Mouse (Mus musculus) cerebellum, adult 2 months (tissue): ENCODE results near the gene Podxl. TPM values are rescaled to one million over a fixed set of nuclear protein-coding genes. Genes with fewer than 3 reads are reported as not detected.

Source experiments
- DNase-seq, 2 experiments: peaks; one replicate each; pipeline ENCODE4 v3.0.0; 2021
- H3K27ac ChIP-seq: fragments of 200-500 bp; 2 replicates; pipeline ENCODE4 v1.5.1; 2012; ENCODE audit warnings: low read length, control low read depth, inconsistent platforms; ENCODE audit not compliant: insufficient read depth
- H3K27me3 ChIP-seq: fragments of 200-500 bp; 2 replicates; pipeline ENCODE4 v1.6.1; 2012; ENCODE audit warnings: inconsistent platforms, mild to moderate bottlenecking, low read length, moderate library complexity; ENCODE audit not compliant: control insufficient read depth, insufficient read depth
- H3K4me1 ChIP-seq: fragments of 200-500 bp; 2 replicates; pipeline ENCODE4 v1.6.1; 2011; ENCODE audit warnings: low read length; ENCODE audit not compliant: control insufficient read depth, insufficient read depth
- H3K4me3 ChIP-seq: fragments of 200-500 bp; replicated peaks from 2 replicates; pipeline ENCODE3; 2011; ENCODE audit warnings: mild to moderate bottlenecking, low read depth, low read length, control low read depth; ENCODE audit not compliant: insufficient read depth
- CTCF ChIP-seq: fragments of 200-500 bp; IDR thresholded peaks from 2 replicates; pipeline ENCODE4 v1.5.1; 2011; ENCODE audit warnings: low read depth, mild to moderate bottlenecking, control low read depth, low read length, moderate library complexity, borderline replicate concordance; ENCODE audit not compliant: insufficient read depth
- POLR2A ChIP-seq: fragments of 200-500 bp; IDR thresholded peaks from 2 replicates; pipeline ENCODE4 v1.6.1; 2011; ENCODE audit warnings: low read length, control low read depth, borderline replicate concordance; ENCODE audit not compliant: insufficient read depth
- WGBS: fragments of 180-500 bp; shearing (Covaris S2); methylation state at CpG from one replicate; pipeline ENCODE4 v1.1.7; 2018; 5-methylcytosine and 5-hydroxymethylcytosine counted together
- polyA plus RNA-seq: library from polyadenylated mRNA; depleted of rRNA; stranded (reverse); fragments of >200 nt; gene quantifications from 2 replicates; pipeline ENCODE4 v1.2.3, GENCODE M21; 2012

The Podxl gene
- polyA plus RNA-seq, 1 experiment = 16.5 TPM

- no peak for DNase-seq
- Histone ChIP-seq H3K4me3 (no peak overlapping the region), H3K4me1 (no peaks in the 10 kb centered on the region), H3K27ac (no peak overlapping the region), H3K27me3 (no peaks in the 10 kb centered on the region)
- TF ChIP-seq POLR2A (no peak), CTCF (no peak)
These were observed 63.1 kb downstream of the Podxl start for GRCm38 (mm10) chr6:31500691-31501090.

- no peak overlapping the region for H3K27ac ChIP-seq
- H3K4me3 ChIP-seq = no peak overlapping the region
- DNase-seq = no peak
- 91% methylated on average over 2 of the region's 2 CpGs for WGBS
- TF ChIP-seq CTCF (no peak), POLR2A (no peak)
- H3K4me1 ChIP-seq = no peaks in the 10 kb centered on the region
- H3K27me3 ChIP-seq = no peaks in the 10 kb centered on the region
These were observed 63.5 kb downstream of the Podxl start for GRCm38 (mm10) chr6:31500260-31500659.

- no peak overlapping the region for H3K4me3 ChIP-seq
- WGBS = 77% methylated on average over 10 of the region's 10 CpGs
- no peaks in the 10 kb centered on the region for H3K4me1 ChIP-seq
- no peak for DNase-seq
- H3K27me3 ChIP-seq = no peaks in the 10 kb centered on the region
- no peak overlapping the region for H3K27ac ChIP-seq
- TF ChIP-seq POLR2A (no peak), CTCF (no peak)
These were observed 63.9 kb downstream of the Podxl start for GRCm38 (mm10) chr6:31499836-31500235.

- no peak overlapping the region for H3K4me3 ChIP-seq
- WGBS = 50% methylated on average over 2 of the region's 2 CpGs
- no peak for TF ChIP-seq CTCF
- no peak for TF ChIP-seq POLR2A
- H3K27ac ChIP-seq = no peak overlapping the region
- no peak for DNase-seq
- H3K27me3 ChIP-seq = no peaks in the 10 kb centered on the region
- no peaks in the 10 kb centered on the region for H3K4me1 ChIP-seq
These were observed 67.6 kb downstream of the Podxl start for GRCm38 (mm10) chr6:31496227-31496626.

GRCm38 (mm10) chr6:31495122-31495731 lies 68.6 kb downstream of the Podxl start:
- DNase-seq = no peak
- WGBS = 81% methylated on average over 2 of the region's 2 CpGs
- Histone ChIP-seq H3K4me1 (no peaks in the 10 kb centered on the region), H3K27ac (no peak overlapping the region), H3K27me3 (no peaks in the 10 kb centered on the region), H3K4me3 (no peak overlapping the region)
- TF ChIP-seq CTCF = no peak
- no peak for TF ChIP-seq POLR2A

- no peaks in the 10 kb centered on the region for H3K27me3 ChIP-seq
- WGBS = 94% methylated on average over 7 of the region's 7 CpGs
- H3K4me1 ChIP-seq = no peaks in the 10 kb centered on the region
- H3K27ac ChIP-seq = no peak overlapping the region
- no peak for DNase-seq
- H3K4me3 ChIP-seq = no peak overlapping the region
- TF ChIP-seq CTCF (no peak), POLR2A (no peak)
These were observed 73.8 kb downstream of the Podxl start for GRCm38 (mm10) chr6:31489950-31490349.

- H3K27ac ChIP-seq = no peak overlapping the region
- TF ChIP-seq POLR2A (no peak), CTCF (no peak)
- 93% methylated on average over 2 of the region's 2 CpGs for WGBS
- H3K4me3 ChIP-seq = no peak overlapping the region
- DNase-seq = no peak
- no peaks in the 10 kb centered on the region for H3K27me3 ChIP-seq
- H3K4me1 ChIP-seq = no peaks in the 10 kb centered on the region
These were observed 77.2 kb downstream of the Podxl start for GRCm38 (mm10) chr6:31486601-31487000.

- H3K27me3 ChIP-seq = no peaks in the 10 kb centered on the region
- DNase-seq = no peak
- no peak overlapping the region for H3K27ac ChIP-seq
- no peaks in the 10 kb centered on the region for H3K4me1 ChIP-seq
- no peak for TF ChIP-seq POLR2A
- TF ChIP-seq CTCF = no peak
- H3K4me3 ChIP-seq = no peak overlapping the region
- 79% methylated on average over 4 of the region's 4 CpGs for WGBS
These were observed 83.8 kb downstream of the Podxl start for GRCm38 (mm10) chr6:31480008-31480407.
